Mouse (Mus musculus) CD8-positive naive resting alpha-beta T cell, adult 2 months (primary cell): ENCODE results near the gene Lsm6.

Source experiments
- DNase-seq, 2 experiments: peaks; one replicate each; pipeline ENCODE4 v3.0.0; 2022; ENCODE audit warnings: low read depth in 2 of 2, low spot score in 2 of 2

Gene Lsm6

DNA sequence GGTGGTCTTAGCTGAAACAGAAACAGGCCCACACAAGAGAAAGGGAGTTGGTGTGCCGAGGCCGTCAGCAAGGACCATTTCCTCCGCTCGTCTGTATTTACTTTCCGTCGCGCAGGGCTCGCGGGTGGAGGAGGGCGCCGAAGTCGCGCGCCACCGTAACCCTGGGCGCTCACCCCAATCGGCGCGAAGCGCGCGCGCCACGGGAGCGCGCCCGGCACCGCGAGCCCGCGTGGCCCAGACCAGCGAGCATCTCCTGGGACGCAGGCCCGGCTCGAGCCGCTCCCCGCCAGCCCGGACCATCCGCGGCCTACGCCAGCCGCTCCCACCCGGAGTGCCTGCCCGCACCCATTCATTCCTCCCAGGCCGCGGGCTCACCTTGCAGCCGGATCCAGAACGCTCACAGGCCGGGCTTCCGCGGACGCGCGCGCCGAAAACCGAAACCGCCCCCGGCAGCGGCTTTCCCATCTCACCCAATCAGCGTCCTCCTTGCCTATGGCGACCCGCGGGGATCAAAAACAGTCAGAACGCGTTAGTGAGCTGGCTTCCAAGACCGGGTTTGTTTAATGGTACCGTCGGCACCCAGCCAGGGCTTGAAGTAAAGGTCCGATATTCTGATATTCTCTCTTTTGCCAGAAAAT lies at the start of gene Lsm6:
Lsm6 (minus strand) TSS at position 468 of the 638 bp plus-strand sequence.
- DNase-seq, result peak; percentile 95 to 99

DNA sequence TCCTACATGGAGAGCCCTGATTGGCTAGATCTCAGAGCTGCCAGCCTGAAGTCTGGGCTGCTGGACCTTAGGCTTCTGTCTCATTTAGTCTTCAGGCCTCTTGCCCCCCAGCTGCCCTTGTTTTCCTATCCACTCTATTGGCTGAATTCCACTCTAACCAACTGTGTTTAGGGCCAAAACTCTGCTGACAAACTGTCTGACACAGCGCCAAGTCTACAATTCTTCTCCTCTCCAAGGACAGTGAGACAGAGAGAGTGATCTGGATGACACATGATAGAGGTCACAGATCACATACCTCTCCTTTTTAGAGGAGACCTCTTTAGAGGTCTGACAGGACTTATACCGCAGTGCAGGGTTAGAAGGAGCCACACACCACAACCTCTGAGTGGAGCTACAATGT lies 46.1 kb upstream of the Lsm6 start:
- no peak for DNase-seq

- DNase-seq, result no peak
Observed at GRCm38 (mm10) chr8:78863001-78863400, 42.1 kb upstream of the Lsm6 start.

DNA sequence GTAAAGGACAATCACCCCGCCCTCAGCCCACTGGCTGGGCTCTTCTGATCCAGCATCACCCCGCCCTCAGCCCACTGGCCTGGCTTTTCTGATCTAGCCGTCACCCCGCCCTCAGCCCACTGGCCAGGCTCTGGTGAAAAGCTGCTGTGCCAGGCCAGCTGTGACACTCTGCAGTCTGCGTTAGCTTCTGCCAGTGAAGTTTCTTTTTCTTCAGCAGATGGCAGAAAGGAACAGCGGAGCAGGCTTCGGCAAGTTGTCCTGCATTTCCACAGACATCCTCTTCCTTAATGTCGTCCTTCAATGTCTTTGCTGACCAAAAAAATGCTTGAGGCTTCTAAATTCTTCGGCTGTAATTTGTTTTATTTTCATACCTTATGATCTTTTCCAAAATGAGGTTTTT lies 41.1 kb upstream of the Lsm6 start:
- no peak for DNase-seq

- no peak for DNase-seq
Observed at GRCm38 (mm10) chr8:78860789-78861188, 39.8 kb upstream of the Lsm6 start.

- no peak for DNase-seq
Observed at GRCm38 (mm10) chr8:78857421-78857820, 36.5 kb upstream of the Lsm6 start.

DNA sequence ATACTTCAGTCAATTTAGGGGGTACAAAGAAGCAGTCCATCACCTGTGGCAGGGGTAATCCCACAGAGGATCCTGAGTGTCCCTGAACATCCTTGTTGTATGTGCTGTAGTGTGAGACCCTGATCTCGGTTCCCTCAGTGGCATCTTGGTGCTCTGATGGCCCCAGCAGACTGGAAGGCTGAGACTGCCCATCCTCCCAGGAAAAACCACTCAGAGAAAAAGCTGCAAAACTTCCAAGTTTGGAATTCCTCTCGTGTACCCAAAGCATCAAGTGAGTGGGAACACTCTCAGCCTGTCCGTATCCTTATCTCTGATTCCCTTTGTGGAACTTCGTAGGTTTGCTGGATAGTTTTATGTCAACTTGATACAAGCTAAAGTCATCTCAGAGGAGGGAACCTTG lies 31.3 kb upstream of the Lsm6 start:
- no peak for DNase-seq

GRCm38 (mm10) chr8:78847240-78847639 lies 26.3 kb upstream of the Lsm6 start:
- no peak for DNase-seq

DNA sequence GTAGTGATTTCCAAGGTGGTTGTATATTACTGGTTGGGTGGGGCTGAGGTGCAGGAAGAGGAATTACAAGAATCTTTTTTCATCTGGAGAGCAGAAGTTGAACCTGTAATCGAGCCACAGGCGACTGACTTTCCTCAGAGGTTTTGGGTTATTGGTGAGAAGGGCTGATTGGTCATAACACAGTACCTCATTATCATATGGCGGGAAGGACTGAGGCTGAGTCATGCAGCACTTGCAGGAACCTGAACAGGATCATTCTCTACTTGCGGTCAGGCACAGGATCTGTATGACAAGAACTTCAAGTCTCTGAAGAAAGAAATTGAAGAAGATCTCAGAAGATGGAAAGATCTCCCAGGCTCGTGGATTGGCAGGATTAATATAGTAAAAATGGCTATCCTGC lies 23.6 kb upstream of the Lsm6 start:
- no peak for DNase-seq

GRCm38 (mm10) chr8:78838656-78839413 lies 17.9 kb upstream of the Lsm6 start:
- no peak for DNase-seq

DNA sequence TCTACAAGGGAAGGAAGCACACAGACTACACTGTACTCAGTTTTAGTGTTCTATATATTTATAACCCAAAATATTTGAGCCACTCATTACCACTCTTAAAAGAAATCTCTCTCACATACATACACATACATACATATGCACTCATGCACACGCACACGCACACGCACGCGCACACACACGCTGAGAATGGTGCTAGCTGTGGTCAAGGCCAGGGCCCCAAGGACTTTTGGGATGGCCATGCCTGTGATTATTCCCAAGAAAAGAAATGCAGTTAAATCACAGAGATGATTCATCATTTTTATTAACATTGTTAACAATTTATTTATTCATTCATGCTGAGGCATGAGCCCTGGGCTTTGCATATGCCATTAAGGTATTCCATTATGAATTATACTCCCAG lies 15.2 kb upstream of the Lsm6 start:
- DNase-seq, result no peak

- no peak for DNase-seq
Observed at GRCm38 (mm10) chr8:78828414-78828813, 7.5 kb upstream of the Lsm6 start.

DNA sequence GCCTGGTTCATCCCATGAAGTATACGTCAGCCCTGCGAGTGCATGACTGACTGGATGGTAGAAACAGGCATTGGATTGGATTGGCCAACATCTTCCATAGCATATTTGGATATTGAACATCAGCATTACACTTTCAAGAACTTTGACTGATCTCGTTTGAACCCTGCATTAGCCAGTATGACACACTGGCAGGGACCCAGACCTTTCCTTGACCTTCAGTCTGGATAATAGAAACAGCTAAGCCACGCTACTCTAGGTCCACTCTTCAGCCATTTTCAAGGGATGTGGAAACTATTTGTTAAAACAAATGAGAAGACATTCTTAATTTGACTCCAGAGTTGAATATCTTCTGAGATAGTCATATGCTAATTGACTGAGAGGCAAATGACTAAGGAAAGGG lies 3.6 kb upstream of the Lsm6 start:
- DNase-seq, result no peak

DNA sequence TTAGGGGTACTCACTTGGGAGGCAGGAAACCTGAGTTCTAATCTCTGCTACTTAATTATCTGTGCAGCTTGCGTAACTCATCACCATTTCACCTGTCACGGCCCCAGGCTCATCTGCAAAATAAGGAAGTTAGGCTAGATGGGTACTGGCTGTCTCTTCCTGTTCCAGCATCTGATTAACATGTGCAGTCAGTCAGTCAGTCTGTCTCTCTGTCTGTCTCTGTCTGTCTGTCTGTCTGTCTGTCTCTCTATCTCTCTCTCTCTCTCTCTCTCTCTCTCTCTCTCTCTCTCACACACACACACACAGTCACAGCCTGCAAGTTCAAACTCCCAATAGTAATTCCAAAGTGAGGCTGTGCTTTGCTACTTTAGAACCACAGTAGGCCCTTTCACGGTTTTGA lies 967 bp downstream of the Lsm6 start:
- DNase-seq, result peak; percentile 6 to 11

DNA sequence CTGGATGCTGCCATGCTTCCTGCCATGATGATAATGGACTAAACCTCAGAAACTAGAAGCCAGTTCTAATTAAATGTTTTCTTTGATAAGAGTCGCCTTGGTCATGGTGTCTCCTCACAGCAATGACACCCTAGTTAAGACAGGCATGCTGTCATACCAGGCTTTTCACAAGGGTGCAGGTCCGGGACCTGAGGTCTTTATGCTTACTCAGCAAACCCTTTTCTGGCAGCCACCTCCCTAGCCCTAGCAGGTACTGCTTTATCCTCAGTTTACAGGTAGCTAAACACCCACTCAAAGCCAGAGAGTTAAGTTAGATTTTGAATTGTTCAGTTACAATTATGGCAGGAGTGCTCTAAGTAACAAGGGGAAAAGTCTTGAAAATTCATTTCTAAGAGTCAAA lies 6.2 kb downstream of the Lsm6 start:
- DNase-seq, result no peak

DNA sequence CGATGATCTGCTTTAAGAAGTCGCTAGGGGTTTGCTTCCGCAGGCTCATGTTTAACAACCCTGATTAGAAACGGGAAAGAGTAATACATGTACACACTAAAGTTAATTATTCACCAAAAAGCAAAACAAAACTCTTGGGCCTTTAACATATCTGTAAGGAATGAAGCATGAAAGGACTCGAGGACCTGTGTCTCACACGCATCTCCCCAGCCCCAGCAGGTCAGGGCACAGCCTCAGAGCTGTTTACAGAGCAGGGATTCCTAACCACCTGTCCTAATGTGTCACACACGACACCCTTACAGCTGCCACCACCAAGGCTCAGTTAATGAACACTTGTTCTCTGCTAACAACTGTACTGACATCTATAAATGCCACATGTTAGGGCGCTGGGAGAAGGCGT lies 7.9 kb downstream of the Lsm6 start:
- no peak for DNase-seq

DNA sequence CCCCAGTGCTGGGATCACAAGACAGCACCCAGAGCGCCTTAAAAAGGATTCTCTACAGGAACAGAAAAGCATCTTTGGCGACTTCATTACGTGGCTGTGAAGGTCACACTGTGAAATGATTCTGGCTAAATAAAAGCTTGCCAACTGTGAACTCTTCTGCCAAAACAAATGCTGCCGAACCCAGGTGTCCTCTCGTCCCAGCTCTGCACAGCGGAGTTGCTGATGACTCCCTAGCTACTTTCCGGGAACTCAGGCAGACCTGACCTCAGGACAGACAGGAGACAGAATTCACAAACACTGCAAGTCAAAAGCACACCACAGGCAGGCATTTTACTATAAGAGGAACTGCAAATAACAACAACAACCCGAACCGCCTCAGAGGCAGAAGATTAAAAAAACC lies 8.5 kb downstream of the Lsm6 start:
- no peak for DNase-seq

GRCm38 (mm10) chr8:78811748-78812147 lies 9.2 kb downstream of the Lsm6 start:
- no peak for DNase-seq

DNA sequence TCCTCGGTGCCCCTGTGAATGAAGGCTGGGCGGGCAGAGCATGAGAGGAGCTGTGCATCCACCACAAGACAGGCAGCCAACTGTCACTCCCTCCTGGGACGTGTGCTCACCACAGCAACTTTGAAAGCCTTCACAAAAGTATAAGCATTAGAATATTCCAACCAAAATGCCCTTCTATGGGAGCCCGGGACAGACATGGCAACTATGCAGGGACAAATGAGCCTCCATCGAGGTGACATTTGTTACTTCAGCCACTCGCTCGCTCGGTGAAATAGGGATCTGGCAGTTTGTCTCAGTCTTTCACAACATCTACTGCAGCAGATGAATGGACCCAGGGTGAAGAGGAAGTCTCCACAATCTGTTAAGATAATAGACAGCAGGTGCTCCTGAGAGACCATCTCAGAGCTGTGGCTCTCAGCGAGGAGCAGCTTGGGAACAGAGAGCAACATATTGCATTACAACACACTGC lies 10.7 kb downstream of the Lsm6 start:
- no peak for DNase-seq

- DNase-seq, result no peak
Observed at GRCm38 (mm10) chr8:78809454-78810206, 11.3 kb downstream of the Lsm6 start.

DNA sequence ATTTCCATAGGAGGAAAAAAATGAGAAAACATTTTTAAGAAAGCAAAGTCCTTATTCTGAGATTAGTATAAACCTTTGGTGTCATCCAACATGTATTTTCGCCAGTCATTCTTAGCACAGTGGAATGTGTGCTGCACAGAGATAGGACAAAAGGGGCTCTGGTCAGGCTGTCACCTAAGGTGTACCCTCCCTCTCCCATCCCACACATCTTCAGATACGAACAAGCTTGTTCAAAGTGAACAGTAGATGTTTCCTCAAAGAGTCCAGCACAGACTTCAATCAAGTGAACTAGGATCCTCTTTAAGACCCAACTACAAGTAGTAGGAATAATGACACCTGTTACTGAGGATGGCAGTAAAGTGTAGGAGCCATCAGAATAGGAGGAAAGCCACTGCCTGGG lies 12.1 kb downstream of the Lsm6 start:
- no peak for DNase-seq

DNA sequence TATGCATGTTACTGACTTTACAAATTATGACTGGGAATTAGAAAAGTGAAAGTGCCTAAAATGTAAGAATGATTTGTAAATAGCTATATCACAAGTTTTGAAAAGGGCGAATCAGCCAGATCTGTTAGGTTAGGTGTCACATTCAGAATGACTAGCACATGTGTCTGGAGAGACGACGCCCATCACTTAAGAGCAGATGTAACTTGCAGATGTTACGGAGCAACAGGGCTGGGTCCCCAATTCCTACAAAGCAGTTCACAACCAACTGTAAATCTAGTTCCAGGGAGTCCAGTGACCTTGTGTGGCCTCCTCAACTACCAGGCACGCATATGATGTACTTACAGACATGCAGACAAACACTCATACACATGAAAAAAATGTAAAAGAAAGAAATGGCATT lies 12.5 kb downstream of the Lsm6 start:
- DNase-seq, result no peak
